Mouse (Mus musculus) liver, postnatal 0 days (tissue): ENCODE data around the gene Pax8. TPM values are rescaled to one million over a fixed set of nuclear protein-coding genes. Genes with fewer than 3 reads are reported as not detected.
A peak's percentile ranks its signal among the peaks of the same experiment; 100 is the strongest.

Experiments used
- ATAC-seq: fragments of 200-750 bp; cut with Nextera tagmentation; 2 replicates; pipeline ENCODE4 v1.8.0; 2017; ENCODE audit warnings: mild to moderate bottlenecking, moderate library complexity
- DNase-seq: peaks from one replicate; pipeline ENCODE4 v3.0.0-alpha.2; 2016
- H3K27ac ChIP-seq: fragments of 300-500 bp; sonication (generic); 2 replicates; pipeline ENCODE4 v1.5.1; 2014; ENCODE audit warnings: antibody characterized with exemption, moderate library complexity, mild to moderate bottlenecking, low read depth
- H3K27me3 ChIP-seq: fragments of 300-500 bp; sonication (generic); 2 replicates; pipeline ENCODE4 v1.6.1; 2014; ENCODE audit warnings: low read length, control low read depth, mixed read lengths; ENCODE audit not compliant: insufficient read depth
- H3K36me3 ChIP-seq: fragments of 300-500 bp; sonication (generic); replicated peaks from 2 replicates; pipeline ENCODE4 v1.6.1; 2014; ENCODE audit warnings: mild to moderate bottlenecking, control low read depth, low read length, moderate library complexity, mixed read lengths; ENCODE audit not compliant: insufficient read depth
- H3K4me1 ChIP-seq: fragments of 300-500 bp; sonication (generic); 2 replicates; pipeline ENCODE4 v1.6.1; 2014; ENCODE audit warnings: antibody characterized with exemption, mild to moderate bottlenecking, control low read depth; ENCODE audit not compliant: insufficient read depth
- H3K4me2 ChIP-seq: fragments of 300-500 bp; sonication (generic); 2 replicates; pipeline ENCODE4 v1.6.1; 2014; ENCODE audit warnings: low read depth, mild to moderate bottlenecking, low read length, moderate library complexity, mixed read lengths
- H3K4me3 ChIP-seq: fragments of 300-500 bp; sonication (generic); 2 replicates; pipeline ENCODE4 v1.5.1; 2014; ENCODE audit warnings: low read depth, low read length
- H3K9ac ChIP-seq: fragments of 300-500 bp; sonication (generic); replicated peaks from 2 replicates; pipeline ENCODE4 v1.6.1; 2014; ENCODE audit warnings: mild to moderate bottlenecking, moderate library complexity
- H3K9me3 ChIP-seq: fragments of 300-500 bp; sonication (generic); 2 replicates; pipeline ENCODE4 v1.6.1; 2016; ENCODE audit warnings: mild to moderate bottlenecking, control low read depth, low read length, mixed read lengths
- CTCF ChIP-seq: sonication (generic); IDR thresholded peaks from 2 replicates; pipeline ENCODE4 v1.5.1; 2016; ENCODE audit warnings: antibody characterized with exemption, low read depth
- EP300 ChIP-seq: IDR thresholded peaks from 2 replicates; pipeline ENCODE4 v1.6.1; 2016; ENCODE audit warnings: antibody characterized with exemption, low read depth, mild to moderate bottlenecking
- WGBS: fragments of 180-500 bp; shearing (Covaris S2); extraction: QIAGEN DNeasy Blood & Tissue Kit; methylation state at CpG from one replicate; pipeline ENCODE4 v1.1.7; 2014; ENCODE audit not compliant: insufficient replicate concordance; 5-methylcytosine and 5-hydroxymethylcytosine counted together
- polyA plus RNA-seq: library from polyadenylated mRNA; unstranded; fragments of >200 nt; fragmentation: Nextera tagmentation; extraction: Ambion mirVana; gene quantifications from 2 replicates; pipeline ENCODE4 v1.2.1, GENCODE M21; 2015

Pax8 gene
- polyA plus RNA-seq: 0.25 TPM in 1 of 2 replicates, not detected in the other

- no peaks in the 10 kb centered on the region for H3K9me3 ChIP-seq
- no peak within 1 kb of the TSS for H3K4me2 ChIP-seq
- no peak within 1 kb of the TSS for H3K4me3 ChIP-seq
- H3K36me3 ChIP-seq: no peaks in the 10 kb centered on the region
- ATAC-seq: no peak
- 38% methylated on average over 9 of the region's 9 CpGs for WGBS
- no peak within 1 kb of the TSS for H3K9ac ChIP-seq
- H3K27me3 ChIP-seq: peaks cover 54% of the 10 kb centered on the region
- H3K4me1 ChIP-seq: peaks cover 11% of the 10 kb centered on the region; the same call in 1 of the 2 replicates
- TF ChIP-seq CTCF (no peak), EP300 (no peak)
- H3K27ac ChIP-seq: no peak within 1 kb of the TSS
- DNase-seq: no peak
Observed at GRCm38 (mm10) chr2:24475420-24475819, at the start of gene Pax8. Gene Pax8 (minus strand): TSS chr2:24475599.

GRCm38 (mm10) chr2:24521430-24522226 is 46.2 kb upstream of the Pax8 start:
- H3K27ac ChIP-seq: no peak overlapping the region
- ATAC-seq (no peak), DNase-seq (no peak)
- H3K4me2 ChIP-seq: peak overlapping the region; percentile 57
- TF ChIP-seq EP300: no peak
- H3K27me3 ChIP-seq: peaks cover 19% of the 10 kb centered on the region
- H3K9ac ChIP-seq: peak overlapping the region; percentile 21; the same call in 1 of the 2 replicates
- H3K4me1 ChIP-seq: peaks cover 6% of the 10 kb centered on the region; the same call in 1 of the 2 replicates
- no peaks in the 10 kb centered on the region for H3K36me3 ChIP-seq
- H3K4me3 ChIP-seq: peak overlapping the region; percentile 27
- H3K9me3 ChIP-seq: no peaks in the 10 kb centered on the region
- WGBS: 3% methylated on average over 33 of the region's 33 CpGs

- no peak for ATAC-seq
- no peak overlapping the region for H3K4me3 ChIP-seq
- peaks cover 6% of the 10 kb centered on the region; the same call in 1 of the 2 replicates for H3K4me1 ChIP-seq
- H3K27ac ChIP-seq: no peak overlapping the region
- H3K4me2 ChIP-seq: 0 out of 2 replicates have a peak overlapping the region, but pooled peaks have one; percentile 57
- H3K36me3 ChIP-seq: no peaks in the 10 kb centered on the region
- no peak for TF ChIP-seq EP300
- no peak for TF ChIP-seq CTCF
- no peak for DNase-seq
- 35% methylated on average over 9 of the region's 9 CpGs for WGBS
- no peak overlapping the region for H3K9ac ChIP-seq
- H3K9me3 ChIP-seq: no peaks in the 10 kb centered on the region
- H3K27me3 ChIP-seq: peaks cover 19% of the 10 kb centered on the region
Observed at GRCm38 (mm10) chr2:24520576-24521272, 45.3 kb upstream of the Pax8 start.

GRCm38 (mm10) chr2:24516946-24517345 is 41.5 kb upstream of the Pax8 start:
- Histone ChIP-seq H3K36me3 (no peaks in the 10 kb centered on the region), H3K4me1 (peaks cover 6% of the 10 kb centered on the region; the same call in 1 of the 2 replicates), H3K27ac (no peak overlapping the region), H3K4me3 (no peak overlapping the region), H3K27me3 (peaks cover 11% of the 10 kb centered on the region), H3K9ac (no peak overlapping the region), H3K9me3 (no peaks in the 10 kb centered on the region), H3K4me2 (no peak overlapping the region)
- WGBS: 67% methylated on average over 3 of the region's 3 CpGs
- DNase-seq (no peak), ATAC-seq (no peak)
- TF ChIP-seq EP300: no peak
- TF ChIP-seq CTCF: no peak

GRCm38 (mm10) chr2:24507359-24507758 is 32.0 kb upstream of the Pax8 start:
- H3K4me2 ChIP-seq: no peak overlapping the region
- H3K27me3 ChIP-seq: no peaks in the 10 kb centered on the region
- no peak overlapping the region for H3K4me3 ChIP-seq
- no peak overlapping the region for H3K27ac ChIP-seq
- H3K9ac ChIP-seq: no peak overlapping the region
- no peaks in the 10 kb centered on the region for H3K9me3 ChIP-seq
- no peaks in the 10 kb centered on the region for H3K4me1 ChIP-seq
- TF ChIP-seq EP300 (no peak), CTCF (no peak)
- WGBS: 87% methylated on average over 3 of the region's 3 CpGs
- H3K36me3 ChIP-seq: no peaks in the 10 kb centered on the region
- ATAC-seq (no peak), DNase-seq (no peak)

GRCm38 (mm10) chr2:24502963-24503471 is 27.6 kb upstream of the Pax8 start:
- H3K27ac ChIP-seq: no peak overlapping the region

More at GRCm38 (mm10) chr2:24502963-24503471, 27.6 kb upstream of the Pax8 start:
- Histone ChIP-seq H3K36me3 (no peaks in the 10 kb centered on the region), H3K9me3 (no peaks in the 10 kb centered on the region), H3K9ac (no peak overlapping the region), H3K4me3 (no peak overlapping the region), H3K27me3 (no peaks in the 10 kb centered on the region), H3K4me1 (no peaks in the 10 kb centered on the region), H3K4me2 (no peak overlapping the region)
- ATAC-seq: no peak
- WGBS: 34% methylated on average over 5 of the region's 5 CpGs
- TF ChIP-seq CTCF: no peak
- no peak for TF ChIP-seq EP300
- DNase-seq: no peak
